Mouse (Mus musculus): ENCODE results near the gene Smo.

DNA sequence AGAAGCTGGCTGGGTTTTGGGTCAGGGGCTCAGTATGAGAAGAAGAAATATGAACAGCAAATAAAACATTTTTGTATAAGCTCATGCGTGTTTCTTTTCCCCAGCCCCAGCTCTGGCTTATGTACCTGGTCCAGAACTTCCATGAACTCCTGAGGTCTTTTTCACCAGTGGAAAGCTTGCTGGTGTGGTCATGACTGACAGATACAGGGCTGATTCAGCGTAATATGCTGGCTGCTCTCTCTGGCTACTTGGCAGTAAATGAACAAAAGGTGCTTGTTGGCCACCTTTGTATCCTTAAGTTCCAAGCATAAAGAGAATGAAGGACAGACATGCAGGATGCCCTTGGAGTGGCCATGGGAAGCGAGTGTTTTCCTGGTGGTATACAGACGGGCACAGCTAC is 26.0 kb downstream of the Smo start:
- no peak for TF ChIP-seq CTCF (IDR thresholded peaks at IDR 0.05; ENCODE audit: control insufficient read depth, insufficient read depth, low read length)
- TF ChIP-seq POLR2A (IDR thresholded peaks at IDR 0.05; ENCODE audit: borderline replicate concordance, control insufficient read depth, low read depth, low read length) = no peak

Data from bone marrow, adult 2 months (tissue).